Mouse (Mus musculus): Measurements from ENCODE around the gene Frs3. TPM values are rescaled to one million over a fixed set of nuclear protein-coding genes. Genes with fewer than 3 reads are reported as not detected.
A peak's percentile ranks its signal among the peaks of the same experiment; 100 is the strongest.

The Frs3 gene
- polyA plus RNA-seq, 1 experiment = 31.4 TPM

DNA sequence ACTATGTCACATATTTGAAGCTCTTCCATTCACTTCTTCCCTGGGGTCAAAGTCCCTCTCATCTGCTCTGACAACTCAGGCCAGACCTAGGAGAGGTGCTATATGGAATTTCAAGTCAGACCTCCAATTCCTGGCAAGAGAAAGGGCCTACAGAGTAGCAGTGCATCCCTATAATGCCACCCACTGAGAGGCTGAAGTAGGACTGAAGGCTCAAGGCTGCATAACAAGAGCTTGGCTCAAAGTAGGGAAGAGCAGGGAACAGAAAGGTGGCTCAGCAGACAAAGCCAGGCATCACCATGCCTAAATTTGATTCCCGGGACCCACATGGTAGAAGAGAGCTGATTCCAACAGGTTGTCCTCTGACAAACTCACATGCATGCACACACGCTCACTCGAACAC lies 2.8 kb downstream of the Frs3 start:
- peaks cover 28% of the 10 kb centered on the region for H3K4me1 ChIP-seq (ENCODE audit: control insufficient read depth, insufficient read depth, low read length)
- H3K27me3 ChIP-seq (ENCODE audit: control insufficient read depth, insufficient read depth, low read length) = no peaks in the 10 kb centered on the region
- TF ChIP-seq CTCF (IDR thresholded peaks at IDR 0.05; ENCODE audit: control insufficient read depth, insufficient read depth, insufficient replicate concordance, low read depth, low read length) = no peak
- no peak for TF ChIP-seq POLR2A (IDR thresholded peaks at IDR 0.05; ENCODE audit: control insufficient read depth, low read depth, low read length)
- H3K4me3 ChIP-seq (ENCODE audit: control insufficient read depth, low read depth, low read length) = no peak overlapping the region
- H3K27ac ChIP-seq (ENCODE audit: control insufficient read depth, insufficient read depth, low read depth, low read length) = no peak overlapping the region
- H3K36me3 ChIP-seq (ENCODE audit: control insufficient read depth, insufficient read depth, low read length) = no peaks in the 10 kb centered on the region

DNA sequence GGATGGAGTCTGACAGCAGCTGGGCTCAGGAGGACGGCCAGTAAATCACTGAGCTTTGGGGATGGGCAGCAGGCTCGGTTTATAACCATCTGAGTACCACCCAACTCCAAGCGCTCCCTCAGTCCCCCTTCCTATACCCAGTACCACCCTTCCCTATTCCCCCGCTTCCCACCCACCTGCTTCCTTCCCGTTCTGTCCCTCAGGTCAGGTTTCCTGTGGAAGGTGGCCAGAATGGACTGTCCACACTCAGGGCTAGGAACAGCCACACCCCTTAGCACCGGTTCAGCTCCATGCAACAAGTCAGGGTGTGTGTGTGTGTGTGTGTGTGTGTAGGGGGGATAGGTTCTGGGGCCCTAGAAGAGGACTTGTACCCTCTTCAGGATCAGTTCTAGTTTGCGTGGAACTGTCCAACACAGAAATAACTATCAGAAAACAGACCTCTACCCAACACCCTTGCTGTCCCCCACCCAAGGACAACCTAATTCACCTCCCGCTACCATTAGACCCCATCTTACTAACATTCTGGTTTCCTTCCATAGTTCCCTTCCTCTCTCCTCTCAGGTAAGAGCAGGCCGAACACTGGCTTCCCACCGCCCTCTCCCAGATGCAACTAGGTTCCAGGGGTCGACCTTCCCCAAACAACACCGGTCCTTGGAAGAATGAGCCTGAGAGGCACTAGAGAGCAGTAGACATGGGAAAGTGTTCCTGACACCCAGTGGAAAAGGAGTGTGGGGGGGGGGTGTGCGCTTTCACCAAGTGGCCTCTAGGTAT lies 5.0 kb downstream of the Frs3 start:
- TF ChIP-seq POLR2A (IDR thresholded peaks at IDR 0.05; ENCODE audit: control insufficient read depth, low read depth, low read length) (no peak), CTCF (IDR thresholded peaks at IDR 0.05; ENCODE audit: control insufficient read depth, insufficient read depth, insufficient replicate concordance, low read depth, low read length) (no peak)
- H3K4me1 ChIP-seq (ENCODE audit: control insufficient read depth, insufficient read depth, low read length) = peaks cover 17% of the 10 kb centered on the region
- no peaks in the 10 kb centered on the region for H3K36me3 ChIP-seq (ENCODE audit: control insufficient read depth, insufficient read depth, low read length)
- no peak overlapping the region for H3K27ac ChIP-seq (ENCODE audit: control insufficient read depth, insufficient read depth, low read depth, low read length)
- no peaks in the 10 kb centered on the region for H3K27me3 ChIP-seq (ENCODE audit: control insufficient read depth, insufficient read depth, low read length)
- peak overlapping the region; percentile 91 for H3K4me3 ChIP-seq (ENCODE audit: control insufficient read depth, low read depth, low read length)

DNA sequence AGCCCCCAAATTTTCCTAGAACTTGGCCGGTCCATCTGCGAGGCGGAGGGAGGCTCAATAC lies 5.4 kb downstream of the Frs3 start, which contains the start of gene Gm21981:
Gm21981 (minus strand) TSS at position 14 of the 61 bp plus-strand sequence.
- Histone ChIP-seq H3K27me3 (ENCODE audit: control insufficient read depth, insufficient read depth, low read length) (no peaks in the 10 kb centered on the region), H3K36me3 (ENCODE audit: control insufficient read depth, insufficient read depth, low read length) (no peaks in the 10 kb centered on the region), H3K27ac (ENCODE audit: control insufficient read depth, insufficient read depth, low read depth, low read length) (peak within 1 kb of the TSS; percentile 46; the same call in 1 of the 2 replicates), H3K4me1 (ENCODE audit: control insufficient read depth, insufficient read depth, low read length) (peaks cover 14% of the 10 kb centered on the region), H3K4me3 (ENCODE audit: control insufficient read depth, low read depth, low read length) (peak within 1 kb of the TSS; percentile 91)
- TF ChIP-seq CTCF (IDR thresholded peaks at IDR 0.05; ENCODE audit: control insufficient read depth, insufficient read depth, insufficient replicate concordance, low read depth, low read length) (no peak), POLR2A (IDR thresholded peaks at IDR 0.05; ENCODE audit: control insufficient read depth, low read depth, low read length) (no peak)

DNA sequence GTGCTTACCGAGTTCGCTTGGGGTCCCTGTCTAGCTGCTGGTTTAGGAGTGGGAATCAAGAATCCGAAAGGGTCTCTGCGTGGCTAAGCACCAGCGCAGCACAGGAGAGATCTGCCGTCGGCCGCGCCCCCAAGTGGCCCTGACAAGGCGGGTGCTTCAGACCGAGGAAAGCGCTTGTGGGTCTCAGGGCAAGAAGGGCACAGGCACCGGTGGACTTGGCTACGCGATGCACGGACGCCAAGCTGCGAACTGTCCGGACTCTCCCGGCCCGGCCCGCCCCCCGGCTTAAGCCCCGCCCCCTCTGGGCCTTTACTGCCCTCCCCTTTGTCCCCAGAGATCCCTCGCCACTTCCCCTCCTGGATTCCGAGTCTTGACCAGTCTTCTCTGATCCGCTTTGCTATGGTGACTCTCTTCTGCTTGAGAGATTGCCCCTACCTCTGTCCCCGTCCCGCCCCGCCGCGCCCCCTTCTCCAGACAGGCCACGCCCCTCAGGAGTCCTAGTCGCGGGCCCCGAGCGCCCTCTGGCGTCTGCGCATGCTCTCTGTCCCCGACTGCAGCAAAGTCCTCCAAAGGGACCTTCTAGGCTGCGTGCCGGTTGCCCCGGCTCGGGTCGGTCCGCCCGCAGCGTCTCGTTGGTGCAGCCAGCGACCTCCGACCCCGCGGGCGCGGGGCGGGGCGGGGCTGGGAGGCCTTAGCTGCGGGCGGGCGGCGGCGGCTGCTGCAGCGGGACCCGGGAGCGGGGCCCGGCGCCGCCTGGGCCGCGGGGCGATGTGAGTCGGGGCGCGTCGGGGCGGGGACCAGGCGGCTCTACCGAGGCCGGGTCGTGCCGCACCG lies 5.9 kb downstream of the Frs3 start, which contains the start of gene Prickle4:
Prickle4 (minus strand) TSS at position 234 of the 834 bp plus-strand sequence.
- H3K27me3 ChIP-seq (ENCODE audit: control insufficient read depth, insufficient read depth, low read length) = no peaks in the 10 kb centered on the region
- no peaks in the 10 kb centered on the region for H3K36me3 ChIP-seq (ENCODE audit: control insufficient read depth, insufficient read depth, low read length)
- H3K4me3 ChIP-seq (ENCODE audit: control insufficient read depth, low read depth, low read length) = peak within 1 kb of the TSS; percentile 91
- TF ChIP-seq POLR2A (IDR thresholded peaks at IDR 0.05; ENCODE audit: control insufficient read depth, low read depth, low read length) (peak; percentile 54), CTCF (IDR thresholded peaks at IDR 0.05; ENCODE audit: control insufficient read depth, insufficient read depth, insufficient replicate concordance, low read depth, low read length) (peak; percentile 62; the same call in 1 of the 2 replicates)
- H3K27ac ChIP-seq (ENCODE audit: control insufficient read depth, insufficient read depth, low read depth, low read length) = peak within 1 kb of the TSS; percentile 46; the same call in 1 of the 2 replicates
- peaks cover 13% of the 10 kb centered on the region for H3K4me1 ChIP-seq (ENCODE audit: control insufficient read depth, insufficient read depth, low read length)

DNA sequence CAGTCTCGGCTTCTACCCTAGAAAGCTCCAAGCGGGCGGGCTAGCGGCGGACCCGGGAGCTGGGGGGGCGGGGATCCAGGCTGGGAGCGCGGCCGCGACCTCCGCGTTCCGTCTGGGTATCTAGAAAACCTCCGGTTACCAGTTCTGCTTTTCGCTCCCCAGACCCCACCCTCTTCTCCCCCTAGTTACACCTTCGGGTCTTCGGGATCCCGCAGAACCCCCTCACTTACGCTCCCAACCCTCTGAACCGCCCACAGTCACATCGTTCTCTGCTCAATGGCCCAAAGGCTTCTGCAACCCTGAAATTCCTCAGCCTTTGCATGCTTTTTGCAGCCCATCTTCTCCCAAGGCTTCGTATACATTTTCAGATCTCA lies 6.5 kb downstream of the Frs3 start:
- peak overlapping the region; percentile 91 for H3K4me3 ChIP-seq (ENCODE audit: control insufficient read depth, low read depth, low read length)
- peaks cover 13% of the 10 kb centered on the region for H3K4me1 ChIP-seq (ENCODE audit: control insufficient read depth, insufficient read depth, low read length)
- H3K27me3 ChIP-seq (ENCODE audit: control insufficient read depth, insufficient read depth, low read length) = no peaks in the 10 kb centered on the region
- no peak for TF ChIP-seq CTCF (IDR thresholded peaks at IDR 0.05; ENCODE audit: control insufficient read depth, insufficient read depth, insufficient replicate concordance, low read depth, low read length)
- no peak for TF ChIP-seq POLR2A (IDR thresholded peaks at IDR 0.05; ENCODE audit: control insufficient read depth, low read depth, low read length)
- H3K36me3 ChIP-seq (ENCODE audit: control insufficient read depth, insufficient read depth, low read length) = no peaks in the 10 kb centered on the region
- no peak overlapping the region for H3K27ac ChIP-seq (ENCODE audit: control insufficient read depth, insufficient read depth, low read depth, low read length)

DNA sequence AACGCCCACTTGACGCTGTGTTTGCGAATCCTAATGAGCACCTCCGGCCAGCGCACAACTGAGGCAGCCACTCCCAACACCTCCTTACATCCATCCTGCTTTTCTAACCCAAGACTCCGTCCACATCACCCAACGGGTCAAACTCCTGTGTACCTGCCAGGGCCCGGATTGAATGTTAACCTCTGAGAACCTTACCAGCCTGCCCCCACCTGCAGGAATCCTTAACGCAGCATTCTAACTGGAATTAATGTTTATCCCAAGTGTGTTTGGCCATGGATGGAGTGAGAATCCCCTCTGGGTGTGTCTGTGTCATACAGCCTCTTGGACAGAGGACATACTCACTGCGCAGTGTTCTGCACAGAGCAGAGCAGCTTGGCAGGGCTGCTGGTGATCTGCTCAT lies 9.3 kb downstream of the Frs3 start:
- Histone ChIP-seq H3K27ac (ENCODE audit: control insufficient read depth, insufficient read depth, low read depth, low read length) (no peak overlapping the region), H3K4me1 (ENCODE audit: control insufficient read depth, insufficient read depth, low read length) (peaks cover 20% of the 10 kb centered on the region), H3K27me3 (ENCODE audit: control insufficient read depth, insufficient read depth, low read length) (no peaks in the 10 kb centered on the region), H3K4me3 (ENCODE audit: control insufficient read depth, low read depth, low read length) (no peak overlapping the region), H3K36me3 (ENCODE audit: control insufficient read depth, insufficient read depth, low read length) (no peaks in the 10 kb centered on the region)
- TF ChIP-seq POLR2A (IDR thresholded peaks at IDR 0.05; ENCODE audit: control insufficient read depth, low read depth, low read length) = no peak
- no peak for TF ChIP-seq CTCF (IDR thresholded peaks at IDR 0.05; ENCODE audit: control insufficient read depth, insufficient read depth, insufficient replicate concordance, low read depth, low read length)

DNA sequence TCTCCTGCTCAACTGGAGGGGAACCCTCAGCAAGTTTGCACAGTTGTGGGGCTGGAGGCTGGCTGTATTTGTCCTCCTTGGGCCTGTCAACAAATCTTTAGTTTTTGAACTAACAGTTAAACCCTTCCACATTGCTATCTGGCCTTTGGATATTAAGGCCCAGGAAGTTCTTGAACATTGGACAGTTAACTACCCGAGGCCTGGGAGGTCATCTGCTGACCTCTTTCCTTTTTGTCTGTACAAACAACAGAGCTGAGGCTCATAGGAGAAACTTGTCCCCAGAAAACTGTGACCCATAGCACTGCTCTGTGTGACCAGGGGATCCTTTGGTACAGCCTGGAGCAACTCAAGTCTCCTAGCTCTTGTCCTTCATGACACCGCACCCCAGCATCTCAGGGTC lies 10.2 kb downstream of the Frs3 start:
- no peaks in the 10 kb centered on the region for H3K36me3 ChIP-seq (ENCODE audit: control insufficient read depth, insufficient read depth, low read length)
- H3K27me3 ChIP-seq (ENCODE audit: control insufficient read depth, insufficient read depth, low read length) = no peaks in the 10 kb centered on the region

More for the DNA sequence above, 10.2 kb downstream of the Frs3 start:
- TF ChIP-seq CTCF (IDR thresholded peaks at IDR 0.05; ENCODE audit: control insufficient read depth, insufficient read depth, insufficient replicate concordance, low read depth, low read length) (no peak), POLR2A (IDR thresholded peaks at IDR 0.05; ENCODE audit: control insufficient read depth, low read depth, low read length) (no peak)
- H3K27ac ChIP-seq (ENCODE audit: control insufficient read depth, insufficient read depth, low read depth, low read length) = no peak overlapping the region
- H3K4me1 ChIP-seq (ENCODE audit: control insufficient read depth, insufficient read depth, low read length) = peaks cover 17% of the 10 kb centered on the region
- no peak overlapping the region for H3K4me3 ChIP-seq (ENCODE audit: control insufficient read depth, low read depth, low read length)

All from testis, adult 2 months (tissue).